Comparison of ENCODE assay signal across 23 mouse cellular contexts in genomic region chr3:83562026-83562425, GRCm38 (mm10).
"Had no signal": no experiment of that assay in that cellular context is flagged by ENCODE, and none has a peak within 500 bp of the region (broad histone marks: within the 10 kb centered on the region; RNA-seq: fewer than 3 reads in every experiment).

No protein-coding gene starts in this region.

- ATAC-seq: hindbrain, embryonic 16.5 days; inflammation-experienced regulatory T-cells, adult 6 months; intestine, postnatal 0 days; liver, embryonic 12.5 days had no signal

- H3K9me3 ChIP-seq: heart, embryonic 12.5 days; hindbrain, embryonic 10.5 days; hindbrain, embryonic 12.5 days; limb, embryonic 15.5 days; liver, embryonic 12.5 days had no signal

- H3K27me3 ChIP-seq: heart, embryonic 12.5 days; hindbrain, embryonic 12.5 days; limb, embryonic 15.5 days; liver, embryonic 12.5 days had no signal

- DNase-seq: gastrocnemius, adult 2 months; gastrocnemius, postnatal 10 days; gastrocnemius, postnatal 25 days; heart, adult 2 months; heart, postnatal 10 days; heart, postnatal 4 days; kidney, adult 18-20 months; kidney, adult 8-10 months; kidney, postnatal 25 days; kidney, postnatal 4 days; left cerebral cortex, postnatal 4 days had no signal

- H3K36me3 ChIP-seq: heart, embryonic 12.5 days; hindbrain, embryonic 10.5 days; hindbrain, embryonic 12.5 days; limb, embryonic 15.5 days; liver, embryonic 12.5 days had no signal

- H3K4me3 ChIP-seq: gastrocnemius, adult 2 months; heart, adult 2 months; heart, embryonic 12.5 days; hindbrain, embryonic 10.5 days; hindbrain, embryonic 12.5 days; layer of hippocampus, adult 2 months; limb, embryonic 15.5 days; liver, embryonic 12.5 days had no signal

- H3K9ac ChIP-seq: heart, embryonic 12.5 days; hindbrain, embryonic 12.5 days; hindbrain, embryonic 14.5 days; limb, embryonic 15.5 days; liver, embryonic 12.5 days; liver, embryonic 14.5 days had no signal

- H3K27ac ChIP-seq: gastrocnemius, adult 2 months; heart, adult 2 months; hindbrain, embryonic 10.5 days; hindbrain, embryonic 12.5 days; hindbrain, embryonic 14.5 days; kidney, postnatal 0 days; layer of hippocampus, adult 2 months; limb, embryonic 15.5 days; liver, embryonic 12.5 days; liver, embryonic 14.5 days had no signal

- H3K4me1 ChIP-seq: heart, embryonic 12.5 days; hindbrain, embryonic 10.5 days; hindbrain, embryonic 12.5 days; liver, embryonic 12.5 days had no signal

- H3K4me2 ChIP-seq: heart, embryonic 12.5 days; hindbrain, embryonic 12.5 days; hindbrain, embryonic 14.5 days; limb, embryonic 15.5 days; liver, embryonic 12.5 days had no signal
